Mouse (Mus musculus): Measurements from ENCODE around the gene Cbfa2t2.

GRCm38 (mm10) chr2:154426905-154427852 is 9.1 kb upstream of the Cbfa2t2 start:
- TF ChIP-seq GATA1 (IDR thresholded peaks at IDR 0.05; ENCODE audit: borderline replicate concordance, low read length) (no peak), FLI1 (IDR thresholded peaks at IDR 0.05; ENCODE audit: low read length) (no peak)
